Mouse (Mus musculus) left cerebral cortex, postnatal 36 days (tissue): ENCODE results near the gene Gmds. TPM values are rescaled to one million over a fixed set of nuclear protein-coding genes. Genes with fewer than 3 reads are reported as not detected.

Source experiments
- DNase-seq, 2 experiments: peaks; one replicate each; pipeline ENCODE4 v3.0.0; 2021 to 2022; ENCODE audit warnings: low spot score in 2 of 2, mixed read lengths in 1 of 2
- intact Hi-C: fragments of 180-260 bp; cut with DNase I; formaldehyde crosslinking; loops from one replicate; pipeline ENCODE4 v1.15.1; 2025
- total RNA-seq, 2 experiments: library from RNA; stranded (reverse); gene quantifications; 2 replicates each; pipeline ENCODE4 v1.2.3; 2021

Gene Gmds
- total RNA-seq, 2 experiments from 2014 or later = 10.3 to 12.8 TPM

GRCm38 (mm10) chr13:32175028-32175427 is 163.5 kb downstream of the Gmds start:
- DNase-seq = no peak
- intact Hi-C loops = no loop called here

- DNase-seq = no peak
- intact Hi-C loops = no loop called here
Observed at GRCm38 (mm10) chr13:32169173-32169572, 169.4 kb downstream of the Gmds start.

GRCm38 (mm10) chr13:32167806-32168205 is 170.7 kb downstream of the Gmds start:
- intact Hi-C loops = no loop called here
- DNase-seq = no peak

GRCm38 (mm10) chr13:32165581-32165980 is 173.0 kb downstream of the Gmds start:
- intact Hi-C loops = no loop called here
- no peak for DNase-seq

GRCm38 (mm10) chr13:32161567-32161966 is 177.0 kb downstream of the Gmds start:
- intact Hi-C loops = no loop called here
- DNase-seq = no peak

- no peak for DNase-seq
- intact Hi-C loops = no loop called here
Observed at GRCm38 (mm10) chr13:32158240-32158639, 180.3 kb downstream of the Gmds start.

GRCm38 (mm10) chr13:32145916-32146315 is 192.6 kb downstream of the Gmds start:
- DNase-seq = no peak
- intact Hi-C loops = no loop called here

- intact Hi-C loops = no loop called here
- no peak for DNase-seq
Observed at GRCm38 (mm10) chr13:32145179-32145578, 193.4 kb downstream of the Gmds start.

GRCm38 (mm10) chr13:32143651-32144050 is 194.9 kb downstream of the Gmds start:
- intact Hi-C loops = no loop called here
- no peak for DNase-seq

- intact Hi-C loops = no loop called here
- DNase-seq = no peak
Observed at GRCm38 (mm10) chr13:32134663-32135273, 203.8 kb downstream of the Gmds start.

- intact Hi-C loops = no loop called here
- no peak for DNase-seq
Observed at GRCm38 (mm10) chr13:32129970-32130369, 208.6 kb downstream of the Gmds start.

GRCm38 (mm10) chr13:32118386-32118785 is 220.2 kb downstream of the Gmds start:
- intact Hi-C loops = no loop called here
- no peak for DNase-seq

GRCm38 (mm10) chr13:32115468-32115867 is 223.1 kb downstream of the Gmds start:
- no peak for DNase-seq
- intact Hi-C loops = no loop called here

GRCm38 (mm10) chr13:32113875-32114274 is 224.7 kb downstream of the Gmds start:
- DNase-seq = no peak
- intact Hi-C loops = no loop called here

- intact Hi-C loops = no loop called here
- DNase-seq = no peak
Observed at GRCm38 (mm10) chr13:32088303-32088977, 250.1 kb downstream of the Gmds start.

GRCm38 (mm10) chr13:32080520-32081249 is 257.9 kb downstream of the Gmds start:
- intact Hi-C loops = no loop called here
- no peak for DNase-seq

- no peak for DNase-seq
- intact Hi-C loops = no loop called here
Observed at GRCm38 (mm10) chr13:32073630-32074029, 264.9 kb downstream of the Gmds start.

- DNase-seq = no peak
- intact Hi-C loops = no loop called here
Observed at GRCm38 (mm10) chr13:32055321-32055720, 283.2 kb downstream of the Gmds start.

- no peak for DNase-seq
- intact Hi-C loops = no loop called here
Observed at GRCm38 (mm10) chr13:32053587-32053986, 285.0 kb downstream of the Gmds start.

- intact Hi-C loops = no loop called here
- no peak for DNase-seq
Observed at GRCm38 (mm10) chr13:32047980-32048959, 290.3 kb downstream of the Gmds start.
